Mouse (Mus musculus) kidney, postnatal 0 days (tissue): Measurements from ENCODE around the gene Rpl9-ps6. TPM values are rescaled to one million over a fixed set of nuclear protein-coding genes. Genes with fewer than 3 reads are reported as not detected.

Experiments used
- ATAC-seq: fragments of 200-750 bp; cut with Nextera tagmentation; replicated peaks from 2 replicates; pipeline ENCODE4 v1.8.0; 2017; ENCODE audit warnings: low read depth, moderate number of reproducible peaks, moderate TSS enrichment, moderate library complexity; ENCODE audit not compliant: low FRiP score
- DNase-seq: peaks from one replicate; pipeline ENCODE4 v3.0.0-alpha.2; 2016; ENCODE audit warnings: low spot score
- H3K27ac ChIP-seq: fragments of 300-500 bp; sonication (generic); 2 replicates; pipeline ENCODE4 v1.5.1; 2014; ENCODE audit warnings: mild to moderate bottlenecking
- H3K27me3 ChIP-seq: fragments of 300-500 bp; sonication (generic); 2 replicates; pipeline ENCODE4 v1.6.1; 2014; ENCODE audit warnings: low read length, mixed read lengths; ENCODE audit not compliant: insufficient read depth
- H3K36me3 ChIP-seq: fragments of 300-500 bp; sonication (generic); 2 replicates; pipeline ENCODE4 v1.6.1; 2014; ENCODE audit warnings: low read length, mixed read lengths; ENCODE audit not compliant: insufficient read depth
- H3K4me1 ChIP-seq: fragments of 300-500 bp; sonication (generic); replicated peaks from 2 replicates; pipeline ENCODE4 v1.6.1; 2014; ENCODE audit warnings: antibody characterized with exemption, low read length, mixed read lengths; ENCODE audit not compliant: insufficient read depth
- H3K4me2 ChIP-seq: fragments of 300-500 bp; sonication (generic); 2 replicates; pipeline ENCODE4 v1.6.1; 2014; ENCODE audit warnings: mild to moderate bottlenecking, low read length, moderate library complexity, mixed read lengths
- H3K4me3 ChIP-seq: fragments of 300-500 bp; sonication (generic); replicated peaks from 2 replicates; pipeline ENCODE4 v1.5.1; 2014; ENCODE audit warnings: low read depth, low read length
- H3K9ac ChIP-seq: fragments of 300-500 bp; sonication (generic); 2 replicates; pipeline ENCODE4 v1.6.1; 2014; ENCODE audit warnings: low read depth, low read length
- H3K9me3 ChIP-seq: fragments of 300-500 bp; sonication (generic); replicated peaks from 2 replicates; pipeline ENCODE4 v1.6.1; 2016; ENCODE audit warnings: low read length, inconsistent platforms, mixed read lengths
- CTCF ChIP-seq: IDR thresholded peaks from 2 replicates; pipeline ENCODE4 v1.5.1; 2016; ENCODE audit warnings: antibody characterized with exemption, low read depth, mild to moderate bottlenecking, moderate library complexity
- WGBS: fragments of 180-500 bp; shearing (Covaris S2); extraction: QIAGEN DNeasy Blood & Tissue Kit; methylation state at CpG from one replicate; pipeline ENCODE4 v1.1.7; 2014; 5-methylcytosine and 5-hydroxymethylcytosine counted together
- polyA plus RNA-seq: library from polyadenylated mRNA; unstranded; fragments of >200 nt; fragmentation: Nextera tagmentation; extraction: Ambion mirVana; gene quantifications from 2 replicates; pipeline ENCODE4 v1.2.1, GENCODE M21; 2015

Rpl9-ps6 gene
- polyA plus RNA-seq, 1 experiment from 2014 or later: 154 TPM

DNA sequence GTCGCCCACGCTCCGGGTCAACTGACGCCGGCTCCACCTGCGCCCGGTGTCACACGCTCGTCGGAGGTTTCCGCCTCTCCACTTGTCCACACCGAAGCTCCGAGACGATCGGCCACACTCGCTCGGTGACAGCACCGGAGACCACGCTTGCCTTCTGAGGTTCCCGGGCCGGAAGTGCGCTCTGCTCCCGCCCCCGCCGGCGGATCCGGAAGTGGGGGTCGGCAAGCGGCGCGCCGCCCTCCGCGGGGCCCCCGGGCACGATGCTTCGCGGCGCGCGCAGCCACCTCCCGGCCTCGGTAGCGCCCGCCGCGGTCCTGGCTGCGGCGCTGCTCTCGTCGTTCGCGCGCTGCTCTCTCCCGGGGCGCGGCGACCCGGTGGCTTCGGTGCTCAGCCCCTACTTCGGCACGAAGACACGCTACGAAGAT, 19.3 kb upstream of the Rpl9-ps6 start, which contains the start of gene Minpp1:
Gene Minpp1, plus strand, starts transcription at position 89 of the 425 bp plus-strand sequence.
- WGBS: under 1% methylated on average over 63 of the region's 64 CpGs
- Histone ChIP-seq H3K9me3 (no peaks in the 10 kb centered on the region), H3K4me3 (peak within 1 kb of the TSS; percentile 69), H3K36me3 (no peaks in the 10 kb centered on the region), H3K9ac (peak within 1 kb of the TSS; percentile 70), H3K27me3 (no peaks in the 10 kb centered on the region), H3K4me2 (peak within 1 kb of the TSS; percentile 85), H3K4me1 (peaks cover 6% of the 10 kb centered on the region; the same call in 1 of the 2 replicates), H3K27ac (peak within 1 kb of the TSS; percentile 90)
- TF ChIP-seq CTCF: no peak; the same call in 1 of the 2 replicates
- ATAC-seq: peak; percentile 89
- peak; percentile 83 for DNase-seq

GRCm38 (mm10) chr19:32484941-32485660, 18.7 kb upstream of the Rpl9-ps6 start:
- ATAC-seq (no peak), DNase-seq (peak; percentile 1)
- H3K4me3 ChIP-seq: peak overlapping the region; percentile 69
- H3K9ac ChIP-seq: peak overlapping the region; percentile 70
- peak overlapping the region; percentile 85 for H3K4me2 ChIP-seq
- H3K4me1 ChIP-seq: peaks cover 6% of the 10 kb centered on the region; the same call in 1 of the 2 replicates
- no peaks in the 10 kb centered on the region for H3K36me3 ChIP-seq
- no peaks in the 10 kb centered on the region for H3K9me3 ChIP-seq
- no peaks in the 10 kb centered on the region for H3K27me3 ChIP-seq
- no peak for TF ChIP-seq CTCF
- 15% methylated on average over 13 of the region's 13 CpGs for WGBS
- H3K27ac ChIP-seq: peak overlapping the region; percentile 90

DNA sequence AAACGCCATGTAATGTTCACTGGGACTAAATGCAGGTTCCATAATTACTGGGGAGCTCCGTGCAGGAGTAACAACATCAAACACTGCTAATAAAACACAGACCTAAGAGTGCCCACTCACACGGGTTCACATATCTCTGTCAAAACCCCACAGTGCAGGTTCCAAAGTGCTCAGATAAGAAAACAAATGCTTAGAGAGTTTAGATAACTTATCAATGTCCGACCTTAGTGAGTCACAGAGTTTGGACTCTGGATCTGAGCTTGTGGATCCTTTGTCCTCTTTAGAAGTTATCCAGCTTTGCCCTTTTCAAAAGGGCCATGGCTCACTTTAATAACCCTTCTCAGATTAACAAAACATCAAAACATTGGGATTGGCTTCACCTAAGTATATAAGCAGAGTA, 15.1 kb upstream of the Rpl9-ps6 start:
- WGBS: 58% methylated on average over 4 of the region's 4 CpGs
- Histone ChIP-seq H3K4me2 (no peak overlapping the region), H3K27me3 (no peaks in the 10 kb centered on the region), H3K4me3 (no peak overlapping the region), H3K9ac (no peak overlapping the region), H3K36me3 (no peaks in the 10 kb centered on the region), H3K4me1 (peaks cover 6% of the 10 kb centered on the region; the same call in 1 of the 2 replicates), H3K9me3 (no peaks in the 10 kb centered on the region), H3K27ac (no peak overlapping the region)
- ATAC-seq (no peak), DNase-seq (no peak)
- no peak for TF ChIP-seq CTCF

- 79% methylated on average over 8 of the region's 8 CpGs for WGBS
- H3K4me1 ChIP-seq: peaks cover 6% of the 10 kb centered on the region; the same call in 1 of the 2 replicates
- ATAC-seq (no peak), DNase-seq (no peak)
- H3K27ac ChIP-seq: no peak overlapping the region
- H3K27me3 ChIP-seq: no peaks in the 10 kb centered on the region
- H3K36me3 ChIP-seq: no peaks in the 10 kb centered on the region
- H3K9ac ChIP-seq: no peak overlapping the region
- no peak overlapping the region for H3K4me3 ChIP-seq
- H3K9me3 ChIP-seq: no peaks in the 10 kb centered on the region
- no peak for TF ChIP-seq CTCF
- H3K4me2 ChIP-seq: no peak overlapping the region
Measured at GRCm38 (mm10) chr19:32480791-32481442, 14.5 kb upstream of the Rpl9-ps6 start.

DNA sequence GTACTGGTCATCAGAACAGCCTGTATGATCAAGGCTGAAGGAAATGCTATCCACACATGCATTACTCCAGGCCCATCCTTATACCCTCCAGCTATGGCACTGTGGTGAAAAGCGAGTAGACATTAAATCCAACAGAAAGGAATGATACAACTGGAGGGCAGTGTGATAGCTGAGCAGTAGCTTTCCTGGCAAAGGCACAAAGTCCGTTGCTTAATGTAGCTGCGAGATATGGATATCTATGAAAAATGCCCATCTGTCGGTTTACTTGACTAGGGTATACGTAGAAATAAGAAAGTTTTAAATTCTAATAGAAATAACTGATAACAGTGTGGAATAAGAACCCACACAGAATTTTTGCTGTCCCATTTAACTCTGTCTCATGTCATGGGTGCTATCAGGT, 13.9 kb upstream of the Rpl9-ps6 start:
- H3K4me2 ChIP-seq: no peak overlapping the region
- DNase-seq (no peak), ATAC-seq (no peak)
- no peak overlapping the region for H3K27ac ChIP-seq
- H3K9ac ChIP-seq: no peak overlapping the region
- TF ChIP-seq CTCF: no peak
- WGBS: 82% methylated on average over 5 of the region's 5 CpGs
- no peaks in the 10 kb centered on the region for H3K9me3 ChIP-seq
- no peaks in the 10 kb centered on the region for H3K27me3 ChIP-seq
- peaks cover 6% of the 10 kb centered on the region; the same call in 1 of the 2 replicates for H3K4me1 ChIP-seq
- H3K4me3 ChIP-seq: no peak overlapping the region
- no peaks in the 10 kb centered on the region for H3K36me3 ChIP-seq

DNA sequence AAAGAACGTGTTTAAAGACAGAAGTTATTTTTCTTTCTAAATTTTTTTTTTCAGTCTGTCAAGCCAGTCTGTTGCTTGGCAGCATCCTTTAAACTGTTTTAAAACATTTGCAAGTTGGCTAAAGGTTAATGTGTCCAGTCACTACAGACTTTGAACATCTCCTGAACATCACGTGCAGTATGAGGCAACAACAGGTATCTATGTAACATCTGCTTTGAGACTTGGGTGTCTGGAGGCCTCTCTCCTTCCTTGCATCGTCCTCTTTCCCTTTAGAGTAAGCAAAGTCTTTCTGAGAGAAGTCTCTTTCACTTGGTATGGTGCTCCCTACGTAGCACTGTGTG, 10.3 kb upstream of the Rpl9-ps6 start:
- 77% methylated on average over 4 of the region's 4 CpGs for WGBS
- ATAC-seq (0 out of 2 replicates have a peak, but pooled peaks have one; percentile 72), DNase-seq (no peak)
- H3K27ac ChIP-seq: no peak overlapping the region
- H3K36me3 ChIP-seq: no peaks in the 10 kb centered on the region
- H3K4me3 ChIP-seq: no peak overlapping the region
- no peaks in the 10 kb centered on the region for H3K9me3 ChIP-seq
- H3K9ac ChIP-seq: no peak overlapping the region
- TF ChIP-seq CTCF: no peak
- no peaks in the 10 kb centered on the region for H3K4me1 ChIP-seq
- no peaks in the 10 kb centered on the region for H3K27me3 ChIP-seq
- no peak overlapping the region for H3K4me2 ChIP-seq
